Mouse (Mus musculus): ENCODE measurements around the gene Gm4858. TPM values are rescaled to one million over a fixed set of nuclear protein-coding genes. Genes with fewer than 3 reads are reported as not detected.

Gm4858 gene
- polyA plus RNA-seq, 1 experiment from 2014 or later, result not detected

DNA sequence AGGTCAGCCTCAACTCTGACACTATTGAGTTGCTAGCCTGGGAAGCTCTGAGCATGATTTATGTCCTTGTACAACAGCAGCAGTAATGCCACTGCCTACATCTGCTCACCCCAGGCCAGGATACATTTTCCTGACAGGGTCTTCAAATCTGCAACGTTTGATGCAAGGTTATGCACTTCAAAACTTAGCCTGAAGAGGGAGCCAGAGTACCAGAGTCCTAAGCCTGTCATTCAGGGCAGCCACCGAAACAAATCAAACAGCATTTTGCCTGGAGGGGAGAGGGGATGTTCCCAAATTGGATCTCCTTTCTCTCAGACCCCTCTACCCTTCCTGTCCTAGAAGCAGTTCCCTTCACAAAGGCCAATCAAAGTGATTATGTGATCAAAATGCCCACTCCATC lies 45.9 kb downstream of the Gm4858 start:
- Histone ChIP-seq H3K36me3 (no peaks in the 10 kb centered on the region), H3K4me3 (replicated peaks) (no peak overlapping the region), H3K9me3 (replicated peaks) (no peaks in the 10 kb centered on the region), H3K4me2 (no peak overlapping the region), H3K9ac (no peak overlapping the region), H3K27me3 (no peaks in the 10 kb centered on the region), H3K4me1 (no peaks in the 10 kb centered on the region), H3K27ac (no peak overlapping the region)
- ATAC-seq (replicated peaks; ENCODE audit: low FRiP score), result no peak
- WGBS, result 2% methylated on average over 2 of the region's 2 CpGs

DNA sequence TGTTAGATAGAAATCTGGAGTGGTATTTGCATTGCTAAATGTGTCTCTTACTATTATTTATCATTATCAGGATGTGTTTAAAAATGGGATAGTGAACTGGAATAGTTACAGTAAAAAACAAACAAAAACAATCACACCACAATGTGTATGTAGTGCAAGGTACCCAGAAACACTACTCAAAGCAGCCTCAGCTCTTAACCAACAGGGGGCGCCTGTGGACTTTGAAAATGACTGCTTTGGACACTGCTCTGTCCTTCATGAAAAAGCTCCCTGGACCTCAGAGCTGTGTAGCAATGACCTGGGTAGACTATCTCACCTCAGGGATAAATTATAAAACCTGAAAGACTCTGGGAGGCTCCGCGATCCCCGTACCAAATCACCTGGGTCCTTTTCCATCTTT lies 50.5 kb downstream of the Gm4858 start:
- Histone ChIP-seq H3K4me3 (replicated peaks) (no peak overlapping the region), H3K4me1 (no peaks in the 10 kb centered on the region), H3K9me3 (replicated peaks) (no peaks in the 10 kb centered on the region; the same call in 1 of the 2 replicates), H3K27me3 (no peaks in the 10 kb centered on the region), H3K4me2 (no peak overlapping the region), H3K36me3 (no peaks in the 10 kb centered on the region), H3K9ac (no peak overlapping the region), H3K27ac (no peak overlapping the region)
- WGBS, result 56% methylated on average over 4 of the region's 4 CpGs
- no peak for ATAC-seq (replicated peaks; ENCODE audit: low FRiP score)

Other genes with a start within 250 kb of the Gm4858 start
- gene Kprp, start 241.6 kb upstream of the Gm4858 start, polyA plus RNA-seq (2015; fragmentation: Nextera tagmentation; extraction: Ambion mirVana), result not detected in 2 replicates
- not detected in 2 replicates for gene Lce1l, start 217.5 kb upstream of the Gm4858 start, polyA plus RNA-seq (2015; fragmentation: Nextera tagmentation; extraction: Ambion mirVana)
- not detected in 2 replicates for gene 2310050C09Rik, start 198.6 kb upstream of the Gm4858 start, polyA plus RNA-seq (2015; fragmentation: Nextera tagmentation; extraction: Ambion mirVana)
- not detected in 2 replicates for gene Lce3a, start 142.6 kb upstream of the Gm4858 start, polyA plus RNA-seq (2015; fragmentation: Nextera tagmentation; extraction: Ambion mirVana)
- not detected in 2 replicates for gene Lce3b, start 135.8 kb upstream of the Gm4858 start, polyA plus RNA-seq (2015; fragmentation: Nextera tagmentation; extraction: Ambion mirVana)
- gene Lce3c, start 124.3 kb upstream of the Gm4858 start, polyA plus RNA-seq (2015; fragmentation: Nextera tagmentation; extraction: Ambion mirVana), result not detected in 2 replicates
- gene Lce3d, start 111.4 kb upstream of the Gm4858 start, polyA plus RNA-seq (2015; fragmentation: Nextera tagmentation; extraction: Ambion mirVana), result not detected in 2 replicates
- not detected in 2 replicates for gene Lce3e, start 101.8 kb upstream of the Gm4858 start, polyA plus RNA-seq (2015; fragmentation: Nextera tagmentation; extraction: Ambion mirVana)
- not detected in 2 replicates for gene Lce3f, start 76.6 kb upstream of the Gm4858 start, polyA plus RNA-seq (2015; fragmentation: Nextera tagmentation; extraction: Ambion mirVana)
- gene Crct1, start 53.1 kb upstream of the Gm4858 start, polyA plus RNA-seq (2015; fragmentation: Nextera tagmentation; extraction: Ambion mirVana), result 0.45 and 0.64 TPM in 2 replicates
- not detected in 2 replicates for gene Lce1m, start 49.8 kb upstream of the Gm4858 start, polyA plus RNA-seq (2015; fragmentation: Nextera tagmentation; extraction: Ambion mirVana)
- 0.10 TPM in 1 of 2 replicates, not detected in the other for gene Crnn, start 76.0 kb downstream of the Gm4858 start, polyA plus RNA-seq (2015; fragmentation: Nextera tagmentation; extraction: Ambion mirVana)
- not detected in 2 replicates for gene Flg2, start 128.5 kb downstream of the Gm4858 start, polyA plus RNA-seq (2015; fragmentation: Nextera tagmentation; extraction: Ambion mirVana)
- gene Flg, start 204.7 kb downstream of the Gm4858 start, polyA plus RNA-seq (2015; fragmentation: Nextera tagmentation; extraction: Ambion mirVana), result 0.04 and 0.06 TPM in 2 replicates

All from kidney, embryonic 15.5 days (tissue).